Mouse (Mus musculus): ENCODE data around the gene Tubb5. TPM values are rescaled to one million over a fixed set of nuclear protein-coding genes. Genes with fewer than 3 reads are reported as not detected.
"Not testable (repeated sequence)": the region's sequence is repeated elsewhere in the genome, so short reads cannot be mapped to it uniquely, and the experiment has no call there.

Gene Tubb5
- total RNA-seq, 4 experiments from 2014 or later = 430 to 459 (median 451) TPM

DNA sequence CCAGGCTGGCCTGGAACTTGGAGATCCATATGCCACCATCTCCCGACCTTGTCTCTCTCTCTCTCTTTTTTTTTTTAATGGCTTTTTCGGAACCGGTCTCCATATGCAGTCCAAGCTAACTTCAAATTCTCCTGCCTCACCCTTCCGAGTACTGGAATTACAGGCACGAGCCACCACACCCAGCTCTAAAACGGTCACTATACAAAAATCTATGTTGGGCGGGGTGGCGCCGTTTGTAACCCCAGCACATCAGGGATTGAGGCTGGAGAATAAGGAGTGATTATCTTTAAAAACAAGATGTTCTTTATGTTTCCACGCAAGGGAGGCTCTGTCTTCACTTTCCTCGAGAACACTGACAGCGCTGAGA is 22.7 kb upstream of the Tubb5 start:
- no peak for DNase-seq (ENCODE audit: low spot score in 2 of 2)

DNA sequence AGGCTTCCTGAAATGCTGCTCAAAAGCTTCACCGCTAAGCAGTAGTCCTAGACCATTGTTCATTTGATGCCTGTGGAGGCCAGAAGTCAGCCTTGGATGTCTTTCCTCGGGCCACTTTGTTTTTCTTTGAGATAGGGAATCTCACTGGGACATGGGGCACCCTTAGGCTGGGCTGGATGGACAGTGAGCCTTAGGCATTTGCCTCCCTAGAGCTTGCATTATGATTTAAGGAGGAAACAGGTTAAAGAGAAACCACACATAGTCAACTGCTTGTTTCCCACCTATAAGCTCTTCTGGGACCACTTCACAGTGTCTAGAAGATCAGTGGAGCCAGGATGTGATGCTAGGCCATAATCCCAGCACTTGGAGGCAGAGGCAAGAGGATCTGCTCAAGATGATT is 21.7 kb upstream of the Tubb5 start:
- no peak for DNase-seq (ENCODE audit: low spot score in 2 of 2)

DNA sequence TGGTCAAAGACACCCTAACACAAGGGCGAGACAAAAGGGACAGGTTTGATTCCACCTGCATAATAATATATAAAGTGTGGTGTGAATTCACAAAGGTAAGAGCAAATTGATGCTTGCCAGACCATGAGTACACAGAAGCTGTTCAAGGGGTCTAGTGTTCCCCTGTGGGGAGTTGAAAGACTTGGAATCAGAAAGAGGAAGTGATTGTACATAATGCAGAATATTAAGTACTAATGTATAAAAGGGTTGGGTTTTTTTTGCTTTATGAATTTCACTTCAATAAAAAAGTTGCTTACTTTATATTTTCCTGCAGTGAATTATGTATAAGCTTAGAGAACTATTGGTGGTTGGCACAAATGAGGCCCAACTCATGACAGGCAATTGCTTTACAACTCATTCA is 21.3 kb upstream of the Tubb5 start:
- DNase-seq (ENCODE audit: low spot score in 2 of 2) = no peak

DNA sequence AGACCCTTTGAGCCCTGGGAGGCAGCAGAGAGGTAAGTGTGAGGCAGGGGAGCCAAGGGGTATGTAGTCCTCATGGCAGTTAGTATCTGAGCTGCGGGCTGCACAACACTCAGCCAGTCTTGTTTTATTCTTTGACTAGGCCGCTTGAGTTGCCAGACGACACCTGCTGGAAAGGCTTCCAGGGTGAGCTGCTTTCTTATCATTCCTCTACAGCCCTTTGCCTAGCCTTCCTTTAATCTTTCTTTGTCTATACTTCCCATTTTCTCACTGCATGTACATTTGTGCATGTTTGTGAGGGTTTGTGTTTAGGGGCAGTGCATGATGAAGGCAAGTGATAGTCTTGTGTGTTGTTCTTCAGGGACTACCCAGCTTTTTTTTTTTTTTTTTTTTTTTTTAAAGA is 12.9 kb upstream of the Tubb5 start:
- no peak for DNase-seq (ENCODE audit: low spot score in 2 of 2)

DNA sequence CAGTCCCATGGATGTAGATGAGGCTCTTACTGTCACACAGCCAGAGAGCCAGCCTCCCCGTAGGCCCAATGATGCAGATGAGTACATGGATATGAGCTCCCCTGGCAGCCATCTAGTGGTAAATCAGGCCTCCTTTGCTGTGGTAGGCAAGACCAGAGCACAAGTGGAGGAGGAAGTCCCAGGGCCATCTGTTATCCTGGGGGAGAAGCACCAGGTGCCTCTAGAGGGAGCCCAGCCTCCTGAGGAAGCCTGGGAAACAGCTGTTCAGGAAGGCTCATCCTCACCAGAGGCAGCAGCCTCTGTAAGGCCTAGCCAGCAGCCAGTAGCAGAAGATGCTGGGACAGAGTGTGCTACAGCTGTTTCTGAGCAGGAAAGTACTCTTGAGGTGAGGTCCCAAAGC is 10.0 kb upstream of the Tubb5 start:
- peak in 1 of 2 experiments; percentile 74 for DNase-seq (ENCODE audit: low spot score in 2 of 2)

- DNase-seq (ENCODE audit: low spot score in 2 of 2) = no peak
Observed at GRCm38 (mm10) chr17:35843514-35843913, 5.4 kb upstream of the Tubb5 start.

GRCm38 (mm10) chr17:35842006-35842405 is 3.9 kb upstream of the Tubb5 start:
- no peak for DNase-seq (ENCODE audit: low spot score in 2 of 2)

DNA sequence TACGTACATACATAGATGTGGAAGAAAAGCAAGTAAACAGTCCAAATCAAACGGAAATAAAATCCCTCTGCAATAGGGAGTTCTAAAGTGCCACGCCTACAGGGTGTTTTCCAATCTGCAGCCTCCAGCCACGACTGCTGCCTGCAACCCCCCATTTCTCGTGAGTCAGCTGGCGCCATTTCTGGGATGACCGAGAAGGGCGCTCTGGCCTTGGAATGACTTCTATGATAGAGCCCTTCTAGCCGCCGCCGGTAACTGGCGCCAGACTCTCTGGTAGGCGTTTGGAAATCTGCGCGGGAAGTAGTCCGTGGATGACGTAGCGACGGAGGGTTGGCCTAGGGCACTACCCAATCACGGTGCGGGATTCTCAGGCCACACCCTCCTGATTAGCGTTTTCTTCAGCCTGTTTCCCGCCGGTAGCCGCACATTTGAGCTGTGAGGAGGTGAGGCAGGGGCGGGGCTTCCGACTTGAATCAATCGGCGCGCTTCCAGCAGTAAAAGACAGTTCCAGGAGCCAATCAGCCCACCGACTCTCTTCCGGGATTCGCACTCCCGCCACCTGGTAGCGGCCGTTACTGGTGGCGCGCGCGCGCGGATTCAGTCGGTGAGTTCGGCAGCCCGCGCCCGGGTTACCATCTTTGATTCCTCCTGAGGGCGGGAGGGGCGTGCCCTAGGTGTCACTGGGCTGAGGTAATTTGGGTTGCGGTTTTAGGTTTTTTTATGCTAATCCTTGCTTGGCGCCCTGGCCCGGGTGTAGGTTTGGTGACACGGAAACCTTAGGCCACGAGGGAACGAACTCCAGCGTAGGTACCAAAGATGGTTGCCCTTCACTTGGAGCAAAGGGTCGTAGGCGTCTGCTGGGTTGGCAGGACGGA is 3.2 kb upstream of the Tubb5 start, which contains the start of gene Mdc1:
Gene Mdc1 (plus strand): TSS at position 440 of the 875 bp plus-strand sequence.
- DNase-seq (ENCODE audit: low spot score in 2 of 2) = peak; percentile 95 to 100

DNA sequence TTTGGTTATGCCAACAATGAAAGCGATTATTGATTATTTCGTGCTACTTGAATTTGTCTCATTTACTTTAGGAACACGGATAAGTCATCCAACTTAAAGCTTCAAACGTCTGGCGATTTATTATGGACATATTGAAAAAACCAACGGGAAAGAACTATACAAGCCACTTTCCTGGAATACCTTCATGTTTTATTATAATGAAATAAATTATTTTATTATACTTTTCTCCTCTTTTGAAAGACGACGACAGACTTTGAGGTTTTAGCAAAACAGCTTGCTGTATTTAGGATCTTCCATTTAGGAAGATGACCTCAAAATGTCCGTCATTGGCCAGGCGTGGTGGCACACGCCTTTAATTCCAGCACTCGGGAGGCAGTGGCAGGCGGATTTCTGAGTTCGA is 2.5 kb upstream of the Tubb5 start:
- no peak for DNase-seq (ENCODE audit: low spot score in 2 of 2)

- not testable (repeated sequence) for DNase-seq (ENCODE audit: low spot score in 2 of 2)
Observed at GRCm38 (mm10) chr17:35839002-35839401, 896 bp upstream of the Tubb5 start.

DNA sequence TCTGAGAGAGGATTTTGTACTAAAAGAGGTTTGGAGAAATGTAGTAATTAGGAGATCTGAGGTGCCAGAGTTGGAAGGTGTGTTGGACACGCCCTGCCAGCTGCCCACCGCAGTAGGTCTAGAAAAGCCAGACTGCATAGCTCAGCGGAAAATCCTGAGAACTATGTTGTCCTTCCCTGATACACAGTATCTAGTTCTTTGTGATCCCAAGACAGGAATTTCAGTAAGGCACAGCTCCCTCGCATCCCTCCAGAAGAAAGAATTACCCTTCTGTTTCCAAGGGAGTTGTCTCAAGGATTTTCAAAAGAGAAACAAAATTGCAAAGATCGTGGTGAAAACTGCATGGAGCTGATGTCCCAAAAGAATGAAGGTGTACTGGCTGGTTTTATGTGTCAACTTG is 464 bp upstream of the Tubb5 start:
- no peak for DNase-seq (ENCODE audit: low spot score in 2 of 2)

DNA sequence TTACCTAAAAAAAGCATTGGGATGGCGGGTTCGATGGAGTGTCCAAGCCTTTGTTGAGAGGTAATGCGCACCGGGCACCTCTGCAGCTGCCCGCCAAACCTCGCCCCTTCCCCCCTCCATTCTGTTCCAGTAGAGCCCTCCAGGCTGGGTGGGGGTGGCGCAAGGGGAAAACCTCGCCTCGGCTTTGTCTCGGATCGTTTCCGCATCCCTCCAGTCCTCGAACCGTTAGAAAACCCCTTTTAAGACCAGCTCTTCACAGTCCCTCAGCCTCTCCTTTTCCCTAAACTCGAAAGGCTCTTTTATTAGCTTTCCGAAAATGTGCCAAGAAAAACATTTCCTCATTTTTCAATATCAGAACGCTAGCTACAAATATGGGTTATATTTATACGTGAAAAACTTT is 619 bp downstream of the Tubb5 start:
- no peak for DNase-seq (ENCODE audit: low spot score in 2 of 2)

GRCm38 (mm10) chr17:35836991-35837422 is 1.1 kb downstream of the Tubb5 start:
- peak; percentile 56 to 84 for DNase-seq (ENCODE audit: low spot score in 2 of 2)

DNA sequence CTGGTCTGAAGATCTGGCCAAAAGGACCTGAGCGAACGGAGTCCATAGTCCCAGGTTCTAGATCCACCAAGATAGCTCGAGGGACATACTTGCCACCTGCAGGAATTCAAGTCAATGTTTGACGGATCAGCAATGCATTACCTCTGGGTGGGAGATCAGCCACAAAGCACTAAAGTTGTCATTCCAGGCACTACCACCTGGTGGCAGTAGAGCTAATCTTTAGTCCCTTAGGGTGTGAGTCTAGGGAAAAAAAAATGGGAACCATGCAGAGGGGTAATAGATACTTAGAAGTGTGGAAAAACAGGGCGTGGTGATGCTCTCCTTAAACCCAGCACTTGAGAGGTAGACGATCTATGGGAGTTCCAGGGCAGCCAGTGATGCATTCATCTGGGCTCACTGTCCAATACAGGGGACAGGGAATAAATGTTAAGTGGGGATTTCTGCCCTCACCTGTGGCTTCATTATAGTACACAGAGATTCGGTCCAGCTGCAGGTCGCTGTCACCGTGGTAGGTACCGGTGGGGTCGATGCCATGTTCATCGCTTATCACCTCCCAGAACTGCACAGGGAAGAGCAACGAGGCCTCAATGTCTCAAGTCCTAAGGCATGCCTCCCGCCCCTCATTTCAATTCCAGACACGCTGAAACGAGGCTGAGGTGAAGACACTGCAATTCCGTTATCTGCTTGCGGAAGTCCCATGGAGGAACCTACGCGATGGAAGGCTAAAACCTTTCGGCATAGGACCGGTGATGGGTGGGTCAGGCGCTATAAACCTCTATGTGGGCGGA is 1.7 kb downstream of the Tubb5 start:
- peak; percentile 79 to 80 for DNase-seq (ENCODE audit: low spot score in 2 of 2)

DNA sequence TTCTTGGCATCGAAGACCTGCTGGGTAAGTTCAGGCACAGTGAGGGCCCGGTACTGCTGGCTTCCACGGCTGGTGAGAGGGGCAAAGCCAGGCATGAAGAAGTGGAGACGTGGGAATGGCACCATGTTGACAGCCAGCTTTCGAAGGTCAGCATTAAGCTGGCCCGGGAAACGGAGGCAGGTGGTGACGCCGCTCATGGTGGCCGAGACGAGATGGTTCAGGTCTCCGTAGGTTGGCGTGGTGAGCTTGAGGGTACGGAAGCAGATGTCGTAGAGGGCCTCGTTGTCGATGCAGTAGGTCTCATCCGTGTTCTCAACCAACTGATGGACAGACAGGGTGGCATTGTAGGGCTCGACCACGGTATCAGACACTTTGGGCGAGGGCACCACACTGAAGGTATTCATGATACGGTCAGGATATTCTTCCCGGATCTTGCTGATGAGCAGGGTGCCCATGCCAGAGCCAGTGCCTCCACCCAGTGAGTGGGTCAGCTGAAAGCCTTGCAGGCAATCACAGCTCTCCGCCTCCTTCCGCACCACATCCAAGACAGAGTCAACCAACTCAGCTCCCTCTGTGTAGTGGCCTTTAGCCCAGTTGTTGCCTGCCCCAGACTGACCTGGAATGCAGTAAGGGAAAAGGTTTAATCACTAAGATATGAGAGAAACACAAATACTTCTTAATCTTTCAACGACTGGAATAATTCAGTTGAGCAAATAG is 2.5 kb downstream of the Tubb5 start:
- DNase-seq (ENCODE audit: low spot score in 2 of 2) = no peak

- DNase-seq (ENCODE audit: low spot score in 2 of 2) = peak in 1 of 2 experiments; percentile 40
Observed at GRCm38 (mm10) chr17:35834696-35835422, 3.2 kb downstream of the Tubb5 start.

GRCm38 (mm10) chr17:35833894-35834293 is 4.2 kb downstream of the Tubb5 start:
- DNase-seq (ENCODE audit: low spot score in 2 of 2) = no peak

GRCm38 (mm10) chr17:35833239-35833751 is 4.8 kb downstream of the Tubb5 start:
- no peak for DNase-seq (ENCODE audit: low spot score in 2 of 2)

GRCm38 (mm10) chr17:35832400-35833238 is 5.5 kb downstream of the Tubb5 start:
- no peak for DNase-seq (ENCODE audit: low spot score in 2 of 2)

DNA sequence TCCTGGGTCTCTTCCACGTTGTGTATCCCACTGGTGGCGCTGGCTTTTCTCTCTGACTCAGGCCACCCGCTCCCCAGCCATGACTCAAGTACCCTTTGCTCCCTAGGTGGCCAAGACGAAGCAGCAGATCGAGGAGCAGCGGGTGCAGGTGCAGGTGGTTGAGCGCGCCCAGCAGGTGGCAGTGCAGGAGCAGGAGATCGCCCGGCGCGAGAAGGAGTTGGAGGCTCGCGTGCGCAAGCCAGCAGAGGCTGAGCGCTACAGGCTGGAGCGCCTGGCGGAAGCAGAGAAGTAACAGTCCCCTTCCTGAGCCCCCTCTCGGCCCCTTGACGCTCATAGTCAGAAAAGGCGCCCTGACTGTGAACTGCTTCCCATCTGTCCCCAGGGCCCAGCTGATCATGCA is 8.4 kb downstream of the Tubb5 start:
- DNase-seq (ENCODE audit: low spot score in 2 of 2) = peak in 1 of 2 experiments; percentile 75
